ENCODE assay signal across 8 mouse cellular contexts in the genomic region with DNA sequence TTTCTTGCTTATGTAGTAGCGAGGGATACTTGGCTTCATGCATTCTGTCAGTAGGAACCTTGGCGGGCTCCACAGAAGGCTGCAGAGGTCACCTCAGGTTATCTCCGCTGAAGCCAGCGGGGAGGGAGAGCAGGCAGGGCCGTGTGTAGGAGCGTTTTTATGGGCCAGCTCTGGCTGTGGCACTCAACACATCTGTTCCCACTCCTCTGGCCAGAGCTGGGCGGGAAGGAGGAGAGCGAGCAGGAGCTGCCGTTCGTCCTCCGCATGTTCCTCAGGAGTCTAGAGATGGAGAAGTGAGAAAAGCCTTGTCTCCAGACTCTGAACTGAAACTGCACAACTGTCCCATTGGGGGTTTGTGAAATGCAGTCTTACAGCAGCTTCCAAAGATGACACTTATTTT.
A peak's percentile ranks its signal among the peaks of the same experiment; 100 is the strongest.
DNase-seq lines count a peak whose midpoint lies in the region; ATAC-seq lines count a peak whose summit lies in the region.

No protein-coding gene starts in this region.

- H3K4me2 ChIP-seq in neural tube, embryonic 15.5 days, result no peak overlapping the region
- H3K4me2 ChIP-seq in forebrain, embryonic 12.5 days, result no peak overlapping the region
- no peak overlapping the region for H3K4me2 ChIP-seq in intestine, embryonic 16.5 days (ENCODE audit: low read depth, low read length)

- ATAC-seq in neural tube, embryonic 15.5 days (ENCODE audit: low FRiP score), result no peak
- ATAC-seq in forebrain, embryonic 12.5 days (ENCODE audit: low FRiP score), result no peak
- no peak for ATAC-seq in intestine, embryonic 16.5 days

- intact Hi-C loops in heart, postnatal 25 days (cut with DNase I), result loop anchor here (5.0 kb wide), 1 partner anchor 156 kb away; no protein-coding TSS in a partner anchor

- H3K9me3 ChIP-seq in neural tube, embryonic 15.5 days (replicated peaks), result no peaks in the 10 kb centered on the region
- no peaks in the 10 kb centered on the region for H3K9me3 ChIP-seq in forebrain, embryonic 12.5 days
- H3K9me3 ChIP-seq in intestine, embryonic 16.5 days (ENCODE audit: control insufficient read depth, low read length), result no peaks in the 10 kb centered on the region

- H3K9ac ChIP-seq in neural tube, embryonic 15.5 days (replicated peaks), result no peak overlapping the region
- H3K9ac ChIP-seq in forebrain, embryonic 12.5 days, result no peak overlapping the region
- no peak overlapping the region for H3K9ac ChIP-seq in intestine, embryonic 16.5 days (ENCODE audit: low read depth, low read length)

- WGBS in neural tube, embryonic 15.5 days, result 40% methylated on average over 11 of the region's 11 CpGs
- 54% methylated on average over 11 of the region's 11 CpGs for WGBS in forebrain, embryonic 12.5 days
- WGBS in intestine, embryonic 16.5 days, result 49% methylated on average over 11 of the region's 11 CpGs

- no peaks in the 10 kb centered on the region for H3K36me3 ChIP-seq in neural tube, embryonic 15.5 days
- H3K36me3 ChIP-seq in forebrain, embryonic 12.5 days (replicated peaks), result no peaks in the 10 kb centered on the region
- H3K36me3 ChIP-seq in intestine, embryonic 16.5 days (ENCODE audit: control insufficient read depth, insufficient read depth, low read length), result no peaks in the 10 kb centered on the region

- H3K27me3 ChIP-seq in neural tube, embryonic 15.5 days (replicated peaks), result peaks cover 27% of the 10 kb centered on the region
- H3K27me3 ChIP-seq in forebrain, embryonic 12.5 days, result peaks cover 55% of the 10 kb centered on the region
- no peaks in the 10 kb centered on the region for H3K27me3 ChIP-seq in intestine, embryonic 16.5 days (replicated peaks; ENCODE audit: control insufficient read depth, insufficient read depth, low read length)

- no peak overlapping the region for H3K4me3 ChIP-seq in neural tube, embryonic 15.5 days (replicated peaks)
- no peak overlapping the region for H3K4me3 ChIP-seq in forebrain, embryonic 12.5 days (replicated peaks)
- no peak overlapping the region for H3K4me3 ChIP-seq in intestine, embryonic 16.5 days (ENCODE audit: low read length)

- H3K4me1 ChIP-seq in neural tube, embryonic 15.5 days, result peaks cover 38% of the 10 kb centered on the region
- H3K4me1 ChIP-seq in forebrain, embryonic 12.5 days, result peaks cover 66% of the 10 kb centered on the region
- peaks cover 28% of the 10 kb centered on the region for H3K4me1 ChIP-seq in intestine, embryonic 16.5 days (ENCODE audit: control insufficient read depth, insufficient read depth, low read length)

- peak; percentile 52 for DNase-seq in neural tube, embryonic 10.5 days (ENCODE audit: extremely low spot score, low spot score)
- DNase-seq in forelimb bud, embryonic 11.5 days (ENCODE audit: low read depth, low spot score), result peak; percentile 51
- DNase-seq in heart, postnatal 25 days (ENCODE audit: low spot score), result peak; percentile 52
- DNase-seq in ovary, postnatal 14 days (ENCODE audit: low spot score), result peak; percentile 32
- DNase-seq in frontal cortex, postnatal 36 days (ENCODE audit: low spot score in 2 of 2), result no peak

- H3K27ac ChIP-seq in neural tube, embryonic 15.5 days (replicated peaks), result no peak overlapping the region
- no peak overlapping the region for H3K27ac ChIP-seq in forebrain, embryonic 12.5 days
- no peak overlapping the region for H3K27ac ChIP-seq in intestine, embryonic 16.5 days (ENCODE audit: low read length)

Comparison
In these comparisons a context has a peak if more than half of its experiments do, and no peak if none do; other contexts are left out.
1. DNase-seq: peak in neural tube, embryonic 10.5 days (single experiment), forelimb bud, embryonic 11.5 days (single experiment), heart, postnatal 25 days (single experiment) and ovary, postnatal 14 days (single experiment); none in frontal cortex, postnatal 36 days (0 of 2).